Mouse (Mus musculus) ES-Bruce4 (cell line): ENCODE data around the gene Tmem104.

ENCODE experiments used
- CTCF ChIP-seq: IDR thresholded peaks from one replicate; pipeline ENCODE4 v1.8.1; 2011; ENCODE audit warnings: low read depth, low read length
- EP300 ChIP-seq: IDR thresholded peaks from 2 replicates; pipeline ENCODE4 v1.6.1; 2011; ENCODE audit warnings: low read depth, low read length; ENCODE audit not compliant: insufficient read depth

- no peak for TF ChIP-seq CTCF
- no peak for TF ChIP-seq EP300
These were observed 96.1 kb downstream of the Tmem104 start for GRCm38 (mm10) chr11:115283486-115283765.
